Mouse (Mus musculus) ovary, postnatal 14 days (tissue): ENCODE results near the gene Gm44579.

ENCODE experiments used
- DNase-seq: peaks from one replicate; pipeline ENCODE4 v3.0.0; 2022; ENCODE audit warnings: low spot score

The Gm44579 gene

DNA sequence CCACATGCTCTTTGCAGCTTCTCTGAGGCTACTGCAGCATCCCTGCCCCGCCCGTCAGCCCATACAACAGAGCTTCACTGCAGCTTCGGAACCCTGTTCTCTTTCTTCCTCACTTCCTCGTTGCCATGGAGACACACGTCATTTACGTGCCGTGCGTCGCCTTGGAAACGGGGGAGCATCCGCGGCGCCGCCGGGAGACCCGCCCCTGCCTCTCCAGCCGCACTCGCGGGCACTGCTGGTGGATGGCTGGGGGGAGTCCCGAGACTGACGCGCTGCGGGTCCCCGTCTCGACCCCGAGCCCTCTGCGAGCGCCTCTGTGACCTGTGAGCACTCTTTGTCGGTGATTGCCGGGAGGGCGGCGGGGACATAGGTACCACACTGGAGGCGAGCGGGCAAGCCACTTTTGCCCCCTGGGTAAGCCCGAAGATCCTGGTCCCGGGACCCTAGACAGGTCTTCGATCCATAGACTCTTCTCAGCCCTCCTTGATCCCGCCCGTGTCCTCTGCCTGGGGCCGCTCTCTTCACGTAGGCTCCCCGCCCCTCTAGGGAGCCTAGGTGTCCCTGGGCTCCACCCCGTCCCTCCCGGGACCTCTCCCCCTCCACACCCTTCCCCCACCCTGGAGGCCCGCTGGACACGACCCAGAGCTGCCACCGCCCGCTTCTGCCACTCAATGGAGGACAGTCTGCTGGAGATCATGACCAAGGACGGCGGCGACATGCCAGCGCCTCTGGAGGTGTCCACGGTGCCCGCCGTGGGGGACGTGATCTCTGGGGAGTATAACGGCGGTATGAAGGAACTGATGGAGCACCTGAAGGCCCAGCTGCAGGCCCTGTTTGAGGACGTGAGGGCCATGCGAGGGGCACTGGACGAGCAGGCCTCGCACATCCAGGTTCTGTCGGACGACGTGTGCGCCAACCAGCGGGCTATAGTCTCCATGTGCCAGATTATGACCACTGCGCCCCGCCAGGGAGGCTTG lies 52.8 kb downstream of the Gm44579 start:
- DNase-seq: peak; percentile 52

- no peak for DNase-seq
Measured at GRCm38 (mm10) chr15:98166963-98167644, 53.7 kb downstream of the Gm44579 start, which contains the start of gene Ccdc184. Gene Ccdc184, plus strand, starts transcription at chr15:98167158.

DNA sequence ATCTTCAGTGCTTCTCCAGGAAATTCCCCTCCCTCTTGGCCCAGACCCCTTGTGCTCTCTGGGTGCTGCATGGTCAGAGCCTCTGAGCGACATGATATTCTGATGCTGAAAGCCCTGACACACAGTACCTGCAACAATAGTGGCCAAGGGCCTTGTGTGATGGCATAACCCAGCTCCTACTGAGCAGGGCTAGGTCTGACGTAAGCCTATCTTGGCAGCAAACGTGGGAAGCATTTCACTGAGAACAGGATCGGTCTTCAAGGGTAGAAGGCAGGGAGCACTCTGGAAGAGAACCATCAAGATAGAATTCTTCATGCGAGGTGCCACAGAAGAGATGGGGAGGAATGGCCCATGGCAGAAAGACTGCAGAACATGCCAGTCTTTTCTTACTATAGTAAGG lies 55.3 kb downstream of the Gm44579 start, which contains the start of gene Asb8:
Gene Asb8 (minus strand): TSS at position 101 of the 400 bp plus-strand sequence.
- DNase-seq: no peak

- no peak for DNase-seq
Measured at GRCm38 (mm10) chr15:98162561-98162960, 58.2 kb downstream of the Gm44579 start.

DNA sequence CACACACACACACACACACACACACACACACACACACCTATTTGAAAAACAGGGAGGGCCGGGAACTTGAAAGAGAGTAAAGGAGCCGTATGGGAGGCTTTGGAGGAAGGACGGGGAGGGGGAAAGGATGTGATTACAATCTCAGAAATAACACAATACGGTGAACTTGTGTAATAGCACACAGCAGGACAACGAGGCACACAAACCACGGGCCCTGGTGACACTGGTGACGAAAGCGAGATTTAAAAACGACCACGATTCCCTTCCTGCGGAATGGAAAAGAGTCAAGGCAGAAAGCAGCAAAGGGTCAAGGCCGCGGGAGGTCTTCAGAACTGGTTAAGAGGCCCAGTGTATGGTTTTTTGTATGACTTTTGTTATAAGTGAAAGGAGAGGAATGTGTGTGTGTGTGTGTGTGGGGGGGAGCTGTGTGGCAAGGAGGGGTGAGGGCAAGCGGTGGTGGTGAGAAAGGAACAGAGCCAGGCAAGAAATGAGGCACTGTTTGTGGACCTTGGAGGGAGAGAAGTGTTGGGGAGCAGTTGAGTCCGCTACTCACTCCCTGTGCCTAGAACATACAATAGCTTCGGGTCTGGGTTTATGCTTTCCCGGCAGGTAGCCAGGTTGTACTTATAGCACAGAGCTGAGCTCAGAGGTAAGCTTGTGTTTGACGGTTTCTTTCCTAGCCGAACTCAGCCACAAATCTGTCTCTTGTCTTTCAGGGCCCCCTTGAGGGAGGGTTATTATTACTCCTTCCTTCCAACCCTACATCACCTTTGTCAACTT lies 59.6 kb downstream of the Gm44579 start:
- DNase-seq: no peak

DNA sequence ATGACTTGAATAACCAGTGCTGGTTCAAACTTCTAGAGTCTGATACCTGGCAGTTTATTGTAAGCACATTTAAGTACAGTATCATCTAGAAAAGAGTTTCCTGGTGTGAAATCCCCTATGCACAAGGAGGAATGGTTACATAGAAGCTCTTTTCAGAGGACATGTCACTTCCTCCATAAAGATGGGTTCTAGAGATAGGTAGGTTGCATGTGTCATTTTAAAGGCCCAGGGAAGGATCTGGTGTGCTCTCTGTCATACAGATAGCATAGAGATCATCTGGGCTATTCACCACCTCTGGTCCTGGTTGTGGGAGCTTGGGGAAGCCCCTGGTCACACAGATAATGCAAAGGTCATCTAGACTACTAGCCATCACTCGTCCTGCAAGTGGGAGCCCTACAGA lies 63.5 kb downstream of the Gm44579 start:
- DNase-seq: no peak

DNA sequence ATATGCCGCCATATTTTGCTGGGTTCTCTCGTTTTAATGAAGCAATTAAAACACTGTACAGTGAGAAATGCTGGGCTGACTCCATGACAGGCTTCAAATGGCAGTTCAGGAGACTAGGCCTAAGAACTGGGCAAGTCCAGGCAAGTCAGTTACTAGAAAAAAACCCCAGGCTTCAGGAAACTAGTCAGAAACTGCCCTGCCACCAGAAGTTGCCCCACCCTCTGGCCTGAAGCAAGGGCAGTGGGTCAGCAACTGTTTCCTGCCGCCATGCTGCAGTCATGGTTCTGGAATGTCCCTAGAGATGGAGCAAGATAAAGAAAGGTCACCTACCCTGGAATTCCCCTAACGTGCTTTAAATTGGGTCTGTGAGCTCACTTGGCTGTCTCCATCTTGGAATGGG lies 64.8 kb downstream of the Gm44579 start:
- no peak for DNase-seq

DNA sequence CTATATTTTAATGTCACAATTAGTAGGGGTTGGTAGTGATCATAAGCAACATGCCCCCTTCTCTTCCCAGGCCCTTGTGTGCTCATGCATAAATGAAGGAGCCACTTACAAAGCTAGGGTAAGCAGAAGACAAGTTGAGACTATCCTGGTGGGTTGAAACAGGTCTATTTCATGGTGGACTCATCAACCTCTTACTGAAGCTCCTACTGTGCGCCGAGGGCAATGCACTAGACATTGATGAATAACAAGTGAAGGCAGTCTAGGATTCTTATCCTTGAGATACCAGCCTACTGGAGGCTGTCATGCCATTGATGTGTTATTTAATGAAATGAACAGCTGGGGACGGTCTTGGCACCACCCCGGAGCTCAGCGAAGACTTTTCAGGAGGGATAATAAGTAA lies 65.5 kb downstream of the Gm44579 start:
- DNase-seq: no peak

GRCm38 (mm10) chr15:98154631-98155030 lies 66.1 kb downstream of the Gm44579 start:
- no peak for DNase-seq

GRCm38 (mm10) chr15:98154146-98154545 lies 66.6 kb downstream of the Gm44579 start:
- DNase-seq: no peak

DNA sequence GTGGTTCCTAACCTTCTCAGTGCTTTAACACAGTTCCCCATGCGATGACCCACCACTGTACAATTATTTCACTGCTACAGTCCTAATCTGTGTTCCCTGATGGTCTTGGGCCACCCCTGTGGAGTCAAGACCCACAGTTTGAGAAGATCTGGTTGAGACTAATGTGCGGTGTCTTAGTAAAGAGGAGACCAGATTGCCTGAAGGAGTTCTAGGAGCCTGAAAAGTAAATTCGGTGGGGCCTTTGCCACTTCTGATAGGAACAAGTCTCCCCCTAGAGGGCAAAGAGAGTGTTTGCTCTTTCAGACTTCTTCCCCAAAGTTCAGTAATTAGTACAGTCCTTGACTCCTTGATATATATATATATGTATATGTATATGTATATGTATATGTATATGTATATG lies 67.2 kb downstream of the Gm44579 start:
- no peak for DNase-seq

DNA sequence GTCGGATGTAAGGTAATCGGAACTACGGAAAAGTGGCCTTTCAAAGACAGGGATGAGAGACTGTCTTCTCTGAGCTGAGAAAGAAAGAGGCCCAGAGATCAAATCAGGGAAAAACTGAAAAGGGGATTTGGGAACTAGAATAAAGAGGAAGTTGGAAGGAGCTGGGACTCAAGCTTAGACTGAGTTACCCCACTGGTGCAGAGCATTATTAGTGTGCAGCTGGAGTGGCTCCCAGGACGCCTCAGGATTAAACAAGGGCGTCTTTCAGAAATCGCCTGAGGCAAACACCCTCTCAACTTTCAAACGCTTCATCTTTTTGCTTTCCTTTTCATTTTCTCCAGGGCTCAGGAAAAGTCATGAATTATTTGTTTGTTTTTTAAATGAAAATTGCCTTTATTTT lies 67.9 kb downstream of the Gm44579 start:
- no peak for DNase-seq

DNA sequence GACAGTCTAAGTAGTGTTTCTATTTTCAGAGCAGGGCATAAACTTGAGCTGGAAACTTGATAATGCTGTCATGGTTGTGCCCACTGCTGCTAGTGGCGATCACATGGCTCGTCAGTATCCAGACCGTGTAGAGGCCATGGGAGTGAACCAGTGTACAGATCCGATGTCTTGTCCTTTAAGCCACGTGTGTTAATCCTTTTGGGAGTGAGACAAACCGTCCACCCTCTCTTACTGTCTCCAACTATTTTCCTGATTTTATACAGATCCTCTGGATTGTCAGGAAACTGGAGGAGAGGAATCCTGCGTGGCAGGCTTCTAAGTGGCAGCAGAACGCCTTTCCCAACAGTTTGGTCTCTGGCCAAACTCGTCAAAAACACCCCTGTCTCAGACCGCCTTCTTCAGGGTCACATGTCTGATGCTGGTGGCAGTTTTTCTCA lies 71.6 kb downstream of the Gm44579 start:
- DNase-seq: no peak

- DNase-seq: no peak
Measured at GRCm38 (mm10) chr15:98148356-98148755, 72.4 kb downstream of the Gm44579 start.

DNA sequence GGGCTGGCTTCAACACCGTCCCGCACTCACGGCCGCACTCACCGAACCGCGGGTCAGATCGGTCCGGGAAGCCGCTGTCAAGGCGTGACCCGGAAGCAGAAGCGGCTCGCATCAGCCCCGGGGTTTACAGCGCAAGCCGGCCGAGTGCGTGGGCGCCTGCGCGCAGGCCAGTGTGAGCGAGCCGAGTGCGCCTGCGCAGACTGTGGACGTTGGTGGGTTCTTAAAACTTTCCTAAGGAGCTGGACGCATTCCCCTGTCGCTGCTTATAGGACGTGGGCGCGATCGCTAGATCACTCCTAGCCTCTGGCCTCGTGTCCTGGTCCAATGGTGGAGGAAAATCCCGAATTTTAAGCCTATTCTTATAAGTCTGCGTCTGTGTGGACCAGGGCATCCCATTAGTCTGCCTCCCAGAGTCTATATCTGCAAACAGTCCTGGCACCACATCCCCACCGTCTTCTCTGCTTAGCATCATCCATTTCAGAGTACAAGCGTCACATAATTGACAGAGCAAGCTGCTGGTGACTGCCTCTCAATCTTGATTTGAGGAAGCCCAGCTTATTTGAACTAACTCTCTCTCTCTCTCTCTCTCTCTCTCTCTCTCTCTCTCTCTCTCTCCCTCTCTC lies 75.1 kb downstream of the Gm44579 start:
- peak; percentile 85 for DNase-seq

GRCm38 (mm10) chr15:98144861-98145507 lies 75.8 kb downstream of the Gm44579 start:
- DNase-seq: no peak

GRCm38 (mm10) chr15:98142515-98142914 lies 78.3 kb downstream of the Gm44579 start:
- DNase-seq: no peak

GRCm38 (mm10) chr15:98140809-98141208 lies 80.0 kb downstream of the Gm44579 start:
- no peak for DNase-seq

DNA sequence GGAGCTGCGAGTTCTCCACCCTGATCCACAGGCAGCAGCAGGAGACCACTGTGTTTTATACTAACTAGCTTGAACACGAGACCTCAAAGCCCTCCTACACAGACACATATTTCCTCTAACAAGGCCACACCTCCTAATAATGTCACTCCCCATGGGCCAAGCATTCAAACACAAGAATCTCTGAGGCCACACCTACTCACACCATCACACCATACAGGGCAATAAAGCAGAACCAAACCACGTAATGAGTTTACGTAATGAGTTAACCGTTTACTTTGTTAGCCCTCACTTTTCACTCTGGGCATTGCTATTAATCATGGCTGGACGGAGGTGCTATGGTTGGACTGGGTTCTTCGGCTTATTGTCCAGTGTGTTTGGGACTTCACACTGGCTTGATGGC lies 81.0 kb downstream of the Gm44579 start:
- DNase-seq: no peak

DNA sequence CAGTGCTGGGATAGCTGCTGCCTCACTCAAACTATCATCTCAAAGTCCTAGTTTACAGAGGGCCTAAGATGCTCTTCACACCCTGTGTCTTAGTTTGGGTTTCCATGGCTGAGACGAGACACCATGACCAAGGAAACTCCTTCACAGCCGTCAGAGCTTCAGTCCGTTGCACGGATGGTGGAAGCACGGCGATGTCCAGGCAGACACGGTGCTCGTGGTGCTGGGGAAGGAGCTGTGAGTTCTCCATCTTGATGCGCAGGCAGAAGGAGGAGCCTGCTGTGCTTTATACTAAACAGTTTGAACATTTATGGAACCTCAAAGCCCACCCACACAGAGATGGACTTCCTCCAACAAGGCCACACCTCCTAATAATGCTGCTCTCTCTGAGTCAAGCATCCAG lies 83.9 kb downstream of the Gm44579 start:
- DNase-seq: no peak
